Mouse (Mus musculus): ENCODE data around the gene Oprm1. TPM values are rescaled to one million over a fixed set of nuclear protein-coding genes. Genes with fewer than 3 reads are reported as not detected.
A peak's percentile ranks its signal among the peaks of the same experiment; 100 is the strongest.
"Not testable (repeated sequence)": the region's sequence is repeated elsewhere in the genome, so short reads cannot be mapped to it uniquely, and the experiment has no call there.

Oprm1 gene
- polyA plus RNA-seq, 1 experiment from 2014 or later: not detected

DNA sequence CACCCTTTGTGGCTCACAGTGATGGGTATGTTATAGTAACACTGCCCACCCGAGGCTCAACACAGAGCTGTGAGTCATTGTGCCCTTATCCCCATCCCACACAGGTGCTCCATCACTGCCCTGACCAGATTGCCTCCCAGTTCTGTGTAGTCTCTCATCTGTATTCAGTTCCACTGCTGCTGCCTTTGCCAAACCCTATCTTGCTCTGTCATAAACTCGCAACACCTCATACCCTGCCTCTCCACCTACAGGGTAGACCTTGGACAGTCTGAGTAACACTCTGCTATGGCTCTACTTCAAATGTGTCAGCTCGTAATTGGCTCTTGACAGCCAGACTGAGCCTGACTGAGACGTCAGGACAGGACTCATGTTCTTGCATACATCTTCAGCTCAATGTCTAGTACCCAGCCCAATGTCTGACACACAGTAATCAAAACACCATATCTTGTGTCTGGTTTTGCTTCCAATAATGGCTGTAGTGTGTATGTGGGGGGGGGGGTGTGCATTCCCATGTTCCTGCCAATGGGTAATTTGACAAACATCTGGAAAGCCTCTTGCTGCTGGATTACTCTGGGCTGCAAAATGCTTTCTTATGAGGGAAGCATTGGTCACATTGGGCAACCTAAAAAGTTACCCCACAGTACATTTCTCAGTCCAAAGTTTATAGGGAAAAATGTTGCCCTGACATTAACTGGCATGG lies 229.2 kb downstream of the Oprm1 start:
- 66% methylated on average over 4 of the region's 4 CpGs for WGBS
- Histone ChIP-seq H3K36me3 (no peaks in the 10 kb centered on the region), H3K9me3 (no peaks in the 10 kb centered on the region), H3K4me2 (replicated peaks) (no peak overlapping the region), H3K27ac (no peak overlapping the region), H3K9ac (no peak overlapping the region), H3K4me3 (no peak overlapping the region), H3K4me1 (peaks cover 13% of the 10 kb centered on the region; the same call in 1 of the 2 replicates), H3K27me3 (no peaks in the 10 kb centered on the region)
- ATAC-seq (ENCODE audit: low FRiP score, low read depth): peak; percentile 76

DNA sequence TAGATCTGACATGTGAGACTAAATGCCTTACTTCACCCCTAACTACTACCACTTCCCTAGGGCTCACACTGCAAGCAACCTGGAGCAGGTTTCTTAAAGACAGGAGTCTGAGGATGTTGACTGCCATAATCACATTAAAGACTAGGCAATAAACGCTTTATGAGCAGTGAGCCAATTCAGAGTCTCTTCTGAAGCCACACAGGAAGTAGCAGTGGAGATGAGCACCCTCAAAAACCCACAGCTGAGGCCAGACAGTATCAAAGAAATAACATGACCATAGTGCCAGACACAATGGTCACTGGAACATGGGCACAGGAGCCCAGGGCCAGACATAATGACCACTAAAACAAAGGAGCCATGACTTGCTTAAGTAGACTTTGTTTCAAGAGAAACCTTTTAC lies 230.2 kb downstream of the Oprm1 start:
- Histone ChIP-seq H3K4me1 (peaks cover 13% of the 10 kb centered on the region; the same call in 1 of the 2 replicates), H3K27ac (no peak overlapping the region), H3K27me3 (no peaks in the 10 kb centered on the region), H3K36me3 (no peaks in the 10 kb centered on the region), H3K4me3 (no peak overlapping the region), H3K9me3 (no peaks in the 10 kb centered on the region), H3K9ac (no peak overlapping the region), H3K4me2 (replicated peaks) (no peak overlapping the region)
- WGBS: 59% methylated on average over 1 of the region's 1 CpGs
- ATAC-seq (ENCODE audit: low FRiP score, low read depth): no peak

DNA sequence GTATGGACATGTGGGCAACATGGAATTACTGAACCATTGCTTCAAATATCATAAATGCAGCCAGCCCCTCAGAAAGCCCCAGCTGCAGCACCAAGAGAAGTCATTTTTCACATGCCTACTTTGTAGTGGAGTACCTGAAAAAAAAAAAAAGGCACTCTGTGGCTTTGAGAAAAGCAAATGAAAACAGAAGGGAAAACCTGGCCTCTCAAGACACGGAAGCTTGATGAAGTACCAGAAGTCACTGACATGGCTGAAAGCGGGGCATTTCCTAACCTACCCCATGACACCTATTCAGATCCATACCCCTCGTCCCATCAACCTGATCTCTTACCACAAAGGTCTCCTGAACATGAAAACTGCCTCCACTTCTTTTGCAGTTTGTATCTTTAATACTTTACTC lies 238.6 kb downstream of the Oprm1 start:
- no peaks in the 10 kb centered on the region for H3K9me3 ChIP-seq
- H3K4me1 ChIP-seq: no peaks in the 10 kb centered on the region
- WGBS: 76% methylated on average over 3 of the region's 3 CpGs
- no peak for ATAC-seq (ENCODE audit: low FRiP score, low read depth)
- H3K27ac ChIP-seq: no peak overlapping the region
- no peak overlapping the region for H3K4me2 ChIP-seq (replicated peaks)
- no peaks in the 10 kb centered on the region for H3K36me3 ChIP-seq
- H3K27me3 ChIP-seq: no peaks in the 10 kb centered on the region
- no peak overlapping the region for H3K4me3 ChIP-seq
- H3K9ac ChIP-seq: no peak overlapping the region

DNA sequence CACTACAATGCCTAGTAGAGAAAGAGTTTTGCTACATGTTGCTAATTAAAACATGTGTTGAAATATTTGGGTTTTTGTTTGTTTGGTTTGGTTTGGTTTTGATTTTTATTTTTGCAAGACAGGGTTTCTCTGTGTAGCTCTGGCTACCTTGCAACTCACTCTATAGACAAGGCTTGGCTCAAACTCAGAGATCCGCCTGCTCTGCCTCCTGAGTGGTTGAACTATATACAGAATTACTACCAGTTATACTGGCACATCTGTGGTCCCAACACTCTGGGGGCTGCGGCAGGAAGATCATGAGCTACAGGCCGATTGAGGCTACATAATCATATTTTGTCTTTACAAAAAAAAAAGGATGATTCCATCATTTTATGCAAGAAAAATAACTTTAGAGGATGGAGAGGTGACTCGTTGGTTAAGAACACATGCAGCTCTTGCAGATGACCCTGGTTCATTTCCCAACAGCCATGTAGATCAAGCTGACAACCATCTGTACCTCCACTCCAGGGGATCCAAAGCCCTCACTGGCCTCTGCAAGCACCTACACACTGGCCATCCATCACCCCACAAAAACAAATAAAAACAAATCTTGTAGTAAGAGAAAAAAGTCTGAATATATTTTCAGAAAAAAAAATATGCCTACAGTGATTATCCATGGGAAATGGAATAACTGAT lies 240.4 kb downstream of the Oprm1 start:
- Histone ChIP-seq H3K4me1 (no peaks in the 10 kb centered on the region), H3K27ac (no peak overlapping the region), H3K36me3 (no peaks in the 10 kb centered on the region), H3K9ac (no peak overlapping the region), H3K9me3 (no peaks in the 10 kb centered on the region), H3K27me3 (no peaks in the 10 kb centered on the region), H3K4me3 (no peak overlapping the region), H3K4me2 (replicated peaks) (no peak overlapping the region)
- WGBS: 86% methylated on average over 4 of the region's 4 CpGs
- no peak for ATAC-seq (ENCODE audit: low FRiP score, low read depth)

DNA sequence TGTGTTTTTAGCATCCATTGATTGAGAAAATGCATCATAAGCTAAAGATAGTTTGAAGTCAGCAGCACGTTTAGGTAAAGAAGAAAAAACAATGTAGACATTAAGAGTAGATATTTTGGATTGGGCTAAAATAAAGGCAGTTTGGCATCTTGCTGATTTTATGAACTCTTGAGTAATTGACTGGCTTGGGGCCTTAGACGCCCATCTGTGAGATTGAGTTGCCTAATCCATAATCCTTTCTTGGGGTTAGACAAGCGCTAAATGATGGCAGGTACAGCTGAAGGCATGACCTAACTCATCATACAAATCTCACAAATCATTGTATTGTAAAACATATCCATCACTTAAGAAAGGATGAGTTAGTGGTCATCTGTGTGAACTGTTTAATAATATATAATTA lies 241.0 kb downstream of the Oprm1 start:
- H3K4me1 ChIP-seq: no peaks in the 10 kb centered on the region
- H3K9ac ChIP-seq: no peak overlapping the region
- H3K9me3 ChIP-seq: no peaks in the 10 kb centered on the region
- no peak for ATAC-seq (ENCODE audit: low FRiP score, low read depth)
- H3K4me2 ChIP-seq (replicated peaks): no peak overlapping the region
- H3K27me3 ChIP-seq: no peaks in the 10 kb centered on the region
- H3K4me3 ChIP-seq: no peak overlapping the region
- 78% methylated on average over 3 of the region's 3 CpGs for WGBS
- no peaks in the 10 kb centered on the region for H3K36me3 ChIP-seq
- no peak overlapping the region for H3K27ac ChIP-seq

DNA sequence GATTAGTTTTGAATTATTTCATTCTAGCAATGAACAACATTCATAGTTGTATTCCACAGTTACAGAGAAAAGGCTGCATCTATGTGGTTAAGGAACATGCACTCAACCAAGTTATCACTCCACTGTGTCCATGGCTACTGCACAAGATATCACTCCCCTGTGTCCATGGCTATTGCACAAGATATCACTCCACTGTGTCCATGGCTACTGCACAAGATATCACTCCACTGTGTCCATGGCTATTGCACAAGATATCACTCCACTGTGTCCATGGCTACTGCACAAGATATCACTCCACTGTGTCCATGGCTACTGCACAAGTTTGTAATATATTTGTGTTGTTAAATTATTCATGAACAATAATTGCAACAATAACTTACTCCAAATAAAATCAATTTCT lies 245.6 kb downstream of the Oprm1 start:
- not testable (repeated sequence) for H3K9ac ChIP-seq; H3K36me3 ChIP-seq; ATAC-seq (ENCODE audit: low FRiP score, low read depth); H3K9me3 ChIP-seq; H3K4me2 ChIP-seq (replicated peaks); H3K4me3 ChIP-seq; H3K27ac ChIP-seq; H3K4me1 ChIP-seq; H3K27me3 ChIP-seq

DNA sequence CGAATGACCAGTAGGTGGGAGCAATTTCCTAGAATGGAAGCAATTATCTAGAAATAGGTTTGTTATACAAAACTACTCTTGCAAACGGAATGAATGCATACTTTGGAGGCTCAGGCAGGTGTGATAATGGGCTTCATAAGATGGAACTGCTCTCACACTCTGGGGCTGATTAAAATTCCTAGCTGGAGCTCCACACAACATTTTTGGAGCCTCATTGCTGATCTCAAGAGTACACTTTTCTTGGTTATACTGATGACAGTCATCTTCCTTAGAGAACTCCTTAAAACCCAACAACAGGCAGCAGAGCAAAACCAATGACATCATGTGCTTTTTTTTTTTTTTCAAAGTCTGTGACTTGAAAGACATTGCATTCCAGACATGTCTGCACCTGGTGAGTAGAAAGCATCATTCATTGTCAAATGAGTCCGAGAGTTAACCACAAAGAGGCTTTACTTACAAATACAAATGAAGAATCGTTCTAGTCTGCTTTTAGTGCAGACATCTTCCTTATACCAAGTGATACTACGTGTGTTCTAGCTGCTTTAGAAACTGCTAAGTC lies 246.8 kb downstream of the Oprm1 start:
- 57% methylated on average over 5 of the region's 5 CpGs for WGBS

DNA sequence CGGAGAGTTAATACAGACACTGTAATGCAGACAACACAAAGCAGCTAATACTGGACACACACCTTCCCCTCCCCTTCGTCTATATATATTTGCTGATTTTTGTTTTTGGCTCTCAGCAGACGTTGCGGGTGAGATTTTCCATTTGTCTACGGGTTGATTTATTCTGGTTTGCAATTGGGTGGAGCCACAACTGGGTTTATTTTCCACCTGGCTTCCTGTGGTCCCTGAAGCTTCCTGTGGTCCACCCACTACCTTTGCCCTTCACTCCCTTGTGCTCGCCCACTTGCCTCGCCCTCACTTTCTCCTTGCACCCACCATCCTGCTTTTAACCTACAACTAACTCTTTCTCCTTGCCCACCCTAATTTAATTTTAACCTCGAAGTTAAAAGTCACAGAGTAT lies 252.2 kb downstream of the Oprm1 start:
- no peak for ATAC-seq (ENCODE audit: low FRiP score, low read depth)
- no peak overlapping the region for H3K27ac ChIP-seq
- H3K4me1 ChIP-seq: no peaks in the 10 kb centered on the region
- no peaks in the 10 kb centered on the region for H3K36me3 ChIP-seq
- H3K9ac ChIP-seq: no peak overlapping the region
- no peaks in the 10 kb centered on the region for H3K9me3 ChIP-seq
- H3K4me3 ChIP-seq: no peak overlapping the region
- WGBS: 83% methylated on average over 8 of the region's 8 CpGs
- no peaks in the 10 kb centered on the region for H3K27me3 ChIP-seq
- no peak overlapping the region for H3K4me2 ChIP-seq (replicated peaks)

More for the DNA sequence above, 246.8 kb downstream of the Oprm1 start:
- no peak for ATAC-seq (ENCODE audit: low FRiP score, low read depth)
- Histone ChIP-seq H3K9me3 (no peaks in the 10 kb centered on the region), H3K4me2 (replicated peaks) (no peak overlapping the region), H3K36me3 (no peaks in the 10 kb centered on the region), H3K27me3 (no peaks in the 10 kb centered on the region), H3K27ac (no peak overlapping the region), H3K4me1 (no peaks in the 10 kb centered on the region), H3K9ac (no peak overlapping the region), H3K4me3 (no peak overlapping the region)

DNA sequence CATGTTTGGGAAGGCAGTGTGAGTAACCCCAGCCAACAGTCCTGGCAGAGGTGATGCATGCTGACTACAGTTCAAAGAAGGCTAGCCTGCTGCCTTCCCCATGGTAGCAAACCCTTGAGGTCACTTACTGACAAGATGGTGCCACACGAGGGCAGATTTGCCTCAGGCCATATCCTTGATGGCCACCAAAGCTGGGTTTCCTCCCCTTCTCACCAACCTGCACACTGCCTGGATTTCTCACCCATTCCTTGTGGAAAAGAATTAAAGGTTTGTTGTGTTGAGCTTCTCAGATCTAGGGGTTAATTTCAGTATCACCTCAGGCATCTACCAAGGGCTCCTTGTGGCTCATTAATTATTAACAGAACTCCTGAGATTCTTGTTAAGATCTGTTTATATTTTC lies 256.9 kb downstream of the Oprm1 start:
- Histone ChIP-seq H3K4me3 (no peak overlapping the region), H3K36me3 (no peaks in the 10 kb centered on the region), H3K9me3 (no peaks in the 10 kb centered on the region), H3K4me2 (replicated peaks) (no peak overlapping the region), H3K27me3 (no peaks in the 10 kb centered on the region), H3K27ac (no peak overlapping the region), H3K4me1 (no peaks in the 10 kb centered on the region), H3K9ac (no peak overlapping the region)
- no peak for ATAC-seq (ENCODE audit: low FRiP score, low read depth)
- 21% methylated on average over 1 of the region's 1 CpGs for WGBS

DNA sequence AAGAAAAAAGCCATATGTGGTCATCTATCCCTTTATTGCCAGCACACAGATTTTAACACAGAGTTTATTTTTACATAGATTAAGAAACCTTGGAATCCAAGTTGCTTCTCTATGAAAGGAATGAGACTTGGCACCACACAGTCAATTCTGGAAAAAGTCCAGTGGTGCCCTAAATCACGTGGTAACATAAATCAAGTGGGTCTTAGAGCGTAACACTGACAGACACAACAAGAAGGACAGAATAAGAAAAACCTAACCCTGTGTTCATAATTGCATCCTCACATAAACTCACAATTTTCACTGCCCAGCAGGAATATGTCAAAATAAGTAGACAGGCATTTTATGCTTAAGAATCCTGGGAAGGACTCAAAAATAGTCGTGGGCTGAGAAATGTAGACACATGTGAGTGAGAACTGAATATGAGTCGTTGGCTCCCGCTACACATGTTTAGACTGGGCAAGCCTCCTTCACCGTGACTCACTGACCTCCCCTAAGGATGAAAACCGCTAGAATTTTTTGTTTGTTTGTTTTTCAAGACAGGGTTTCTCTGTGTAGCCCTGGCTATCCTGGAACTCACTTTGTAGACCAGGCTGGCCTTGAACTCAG lies 261.6 kb downstream of the Oprm1 start:
- no peak overlapping the region for H3K27ac ChIP-seq
- no peaks in the 10 kb centered on the region for H3K36me3 ChIP-seq
- ATAC-seq (ENCODE audit: low FRiP score, low read depth): no peak
- WGBS: 77% methylated on average over 7 of the region's 7 CpGs
- H3K9me3 ChIP-seq: no peaks in the 10 kb centered on the region
- no peaks in the 10 kb centered on the region for H3K4me1 ChIP-seq
- no peaks in the 10 kb centered on the region for H3K27me3 ChIP-seq
- no peak overlapping the region for H3K4me3 ChIP-seq
- H3K4me2 ChIP-seq (replicated peaks): no peak overlapping the region
- no peak overlapping the region for H3K9ac ChIP-seq

DNA sequence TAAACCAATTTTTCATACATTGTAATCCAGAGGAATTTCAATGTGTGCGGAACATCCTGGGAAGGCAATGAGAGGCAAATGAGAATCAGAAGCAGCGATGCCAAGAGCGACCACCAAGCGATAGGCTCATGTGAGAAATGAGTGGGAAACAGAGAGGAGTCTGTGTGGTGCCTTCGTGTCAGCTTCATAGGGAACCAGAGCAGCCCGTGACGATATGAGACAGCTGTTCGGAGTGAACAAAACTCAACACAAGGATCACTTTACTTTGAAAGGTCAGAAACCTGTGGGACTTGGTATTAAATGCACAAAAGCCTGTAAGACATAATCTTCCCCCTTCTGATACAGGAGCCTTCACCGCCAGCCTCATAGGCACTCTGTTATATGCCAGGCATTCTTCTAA lies 262.2 kb downstream of the Oprm1 start:
- Histone ChIP-seq H3K4me2 (replicated peaks) (no peak overlapping the region), H3K4me1 (no peaks in the 10 kb centered on the region), H3K27me3 (no peaks in the 10 kb centered on the region), H3K36me3 (no peaks in the 10 kb centered on the region), H3K9me3 (no peaks in the 10 kb centered on the region), H3K4me3 (no peak overlapping the region), H3K9ac (no peak overlapping the region), H3K27ac (no peak overlapping the region)
- WGBS: 85% methylated on average over 9 of the region's 9 CpGs
- ATAC-seq (ENCODE audit: low FRiP score, low read depth): 0 out of 2 replicates have a peak, but pooled peaks have one; percentile 64

DNA sequence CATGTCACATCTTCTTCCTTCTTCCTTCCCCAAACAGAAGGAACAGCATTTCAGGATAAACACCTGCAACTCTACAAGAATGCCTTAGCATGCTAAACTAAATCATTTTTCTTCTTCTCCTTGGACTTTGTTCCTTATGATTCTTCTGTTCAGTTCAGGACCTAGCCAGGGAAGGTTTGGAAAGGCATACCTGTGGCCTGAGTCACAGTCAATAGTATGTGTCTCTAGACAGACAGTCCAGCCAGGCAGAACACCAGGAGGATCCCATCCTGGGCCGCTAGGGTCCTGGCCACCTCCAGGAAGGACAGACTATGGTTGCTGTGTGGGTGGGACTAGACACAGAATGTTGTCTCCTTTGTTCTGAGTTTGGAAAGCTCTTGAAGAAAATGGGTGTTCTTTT lies 266.7 kb downstream of the Oprm1 start:
- no peaks in the 10 kb centered on the region for H3K4me1 ChIP-seq
- no peaks in the 10 kb centered on the region for H3K9me3 ChIP-seq
- no peaks in the 10 kb centered on the region for H3K36me3 ChIP-seq
- no peak overlapping the region for H3K4me2 ChIP-seq (replicated peaks)
- no peak overlapping the region for H3K9ac ChIP-seq
- H3K27ac ChIP-seq: no peak overlapping the region
- no peak for ATAC-seq (ENCODE audit: low FRiP score, low read depth)
- no peak overlapping the region for H3K4me3 ChIP-seq
- no peaks in the 10 kb centered on the region for H3K27me3 ChIP-seq
- WGBS: 76% methylated on average over 1 of the region's 1 CpGs
